In genomic region chr19:57745579-57745978, GRCm38 (mm10) we compare ENCODE assay signal across 9 mouse cellular contexts.
DNase-seq lines count a peak whose midpoint lies in the region; ATAC-seq and TF ChIP-seq lines count a peak whose summit lies in the region.
"Had no signal": no experiment of that assay in that cellular context is flagged by ENCODE, and none has a peak within 500 bp of the region (broad histone marks: within the 10 kb centered on the region; RNA-seq: fewer than 3 reads in every experiment).

No protein-coding gene starts in this region.

- no peaks in the 10 kb centered on the region for H3K9me3 ChIP-seq in lung, embryonic 16.5 days (ENCODE audit: control insufficient read depth, low read length)
- H3K9me3 ChIP-seq: heart, embryonic 15.5 days had no signal

- H3K27ac ChIP-seq in gastrocnemius, adult 2 months, result no peak overlapping the region
- H3K27ac ChIP-seq in lung, embryonic 16.5 days (ENCODE audit: low read length), result no peak overlapping the region
- H3K27ac ChIP-seq: heart, embryonic 15.5 days had no signal

- H3K27me3 ChIP-seq in lung, embryonic 16.5 days (ENCODE audit: control insufficient read depth, insufficient read depth, low read depth, low read length), result no peaks in the 10 kb centered on the region
- H3K27me3 ChIP-seq: heart, embryonic 15.5 days had no signal

- H3K9ac ChIP-seq in lung, embryonic 16.5 days (ENCODE audit: low read length), result no peak overlapping the region
- H3K9ac ChIP-seq: heart, embryonic 15.5 days had no signal

- H3K4me1 ChIP-seq in lung, embryonic 16.5 days (replicated peaks; ENCODE audit: control insufficient read depth, insufficient read depth, low read length), result no peaks in the 10 kb centered on the region
- H3K4me1 ChIP-seq: heart, embryonic 15.5 days had no signal

- peak; percentile 57 for ATAC-seq in lung, embryonic 16.5 days (ENCODE audit: low read depth)

- no peak for DNase-seq in gastrocnemius, adult 2 months
- DNase-seq in gastrocnemius, postnatal 25 days, result no peak
- peak; percentile 52 to 63 for DNase-seq in right cerebral cortex, adult 2 months (ENCODE audit: low spot score in 2 of 2)
- DNase-seq in right cerebral cortex, postnatal 25 days, result no peak
- peak; percentile 19 to 20 for DNase-seq in heart, postnatal 36 days
- DNase-seq in urinary bladder, postnatal 4 days (ENCODE audit: low spot score in 2 of 2), result no peak
- DNase-seq in gastrocnemius, adult 18-20 months (ENCODE audit: low spot score), result no peak

- no peaks in the 10 kb centered on the region for H3K36me3 ChIP-seq in lung, embryonic 16.5 days (ENCODE audit: control insufficient read depth, insufficient read depth, low read length)
- H3K36me3 ChIP-seq: heart, embryonic 15.5 days had no signal

- TF ChIP-seq CTCF in gastrocnemius, adult 2 months (IDR thresholded peaks at IDR 0.05), result peak; percentile 72

- H3K4me3 ChIP-seq in gastrocnemius, adult 2 months, result no peak overlapping the region
- H3K4me3 ChIP-seq in lung, embryonic 16.5 days (ENCODE audit: low read length), result no peak overlapping the region
- H3K4me3 ChIP-seq: heart, embryonic 15.5 days had no signal

- 46% methylated on average over 9 of the region's 9 CpGs for WGBS in lung, embryonic 16.5 days

- no peak overlapping the region for H3K4me2 ChIP-seq in lung, embryonic 16.5 days (ENCODE audit: low read depth, low read length)
- H3K4me2 ChIP-seq: heart, embryonic 15.5 days had no signal

- intact Hi-C loops in gastrocnemius, adult 2 months (cut with DNase I), result loop anchor here (5.0 kb wide), 1 partner anchor 722 kb away; no protein-coding TSS in a partner anchor
- intact Hi-C loops in heart, postnatal 36 days (cut with DNase I), result loop anchor here (2.0 kb wide), 2 partner anchors 723 to 813 kb away; no protein-coding TSS in a partner anchor

Comparison
In these comparisons a context has a peak if more than half of its experiments do, and no peak if none do; other contexts are left out.
1. DNase-seq: peak in right cerebral cortex, adult 2 months (2 of 2) and heart, postnatal 36 days (2 of 2); none in gastrocnemius, adult 2 months (single experiment), gastrocnemius, postnatal 25 days (single experiment), right cerebral cortex, postnatal 25 days (single experiment), urinary bladder, postnatal 4 days (0 of 2) and gastrocnemius, adult 18-20 months (single experiment).